Mouse (Mus musculus) cerebral cortex, adult 2 months (tissue): ENCODE data around the gene Kcnj3.

Source experiments
- WGBS: fragments of 180-500 bp; shearing (Covaris S2); methylation state at CpG from one replicate; pipeline ENCODE4 v1.1.7; 2018; 5-methylcytosine and 5-hydroxymethylcytosine counted together

Kcnj3 gene

DNA sequence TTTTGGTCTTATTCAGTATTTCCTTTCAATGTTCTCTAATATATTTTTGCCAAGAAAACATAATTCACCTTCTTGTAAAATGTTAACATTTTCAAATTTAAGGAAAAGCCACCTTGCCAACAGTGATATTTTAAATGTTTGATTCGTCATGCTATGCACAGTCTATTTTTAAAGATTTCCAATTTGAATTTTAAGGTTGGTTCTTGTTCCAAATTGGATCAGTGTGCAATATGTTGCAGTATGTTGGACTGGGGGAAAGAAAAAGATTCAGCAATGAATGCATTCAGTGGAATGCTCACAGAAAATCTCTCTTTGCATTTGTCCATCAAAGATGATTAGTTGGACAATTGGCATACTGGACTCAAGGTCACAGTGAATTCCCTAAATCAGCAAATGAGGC is 99.7 kb downstream of the Kcnj3 start:
- WGBS: 36% methylated on average over 1 of the region's 1 CpGs

DNA sequence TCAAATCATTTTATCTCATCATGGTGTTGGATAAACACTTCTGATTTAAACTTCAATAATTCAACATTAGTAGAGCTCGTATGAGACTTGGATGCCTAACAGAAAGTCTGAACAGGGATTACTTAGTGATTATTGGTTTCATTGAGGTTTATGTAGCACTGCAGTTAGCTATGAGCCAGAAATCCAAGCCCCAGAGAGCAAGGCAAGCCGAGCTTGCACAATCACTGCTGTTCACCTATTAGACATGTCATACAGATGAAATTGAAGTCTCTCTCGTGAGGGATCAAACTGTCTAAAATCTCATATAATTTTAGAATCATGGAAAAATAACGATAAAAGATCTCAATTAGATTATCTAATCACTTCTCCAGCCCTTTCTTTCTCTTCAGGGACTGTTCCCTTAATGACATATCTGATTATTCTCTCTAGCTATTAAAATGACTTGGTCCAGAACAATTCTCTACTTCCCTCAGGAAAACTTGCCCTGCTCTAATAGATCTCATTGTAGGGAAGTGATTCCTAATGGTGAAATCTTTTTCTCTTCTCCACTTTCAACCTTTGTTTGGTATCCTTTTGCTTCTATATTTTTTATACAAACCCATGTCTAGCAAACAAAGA is 122.7 kb downstream of the Kcnj3 start:
- 78% methylated on average over 4 of the region's 4 CpGs for WGBS

DNA sequence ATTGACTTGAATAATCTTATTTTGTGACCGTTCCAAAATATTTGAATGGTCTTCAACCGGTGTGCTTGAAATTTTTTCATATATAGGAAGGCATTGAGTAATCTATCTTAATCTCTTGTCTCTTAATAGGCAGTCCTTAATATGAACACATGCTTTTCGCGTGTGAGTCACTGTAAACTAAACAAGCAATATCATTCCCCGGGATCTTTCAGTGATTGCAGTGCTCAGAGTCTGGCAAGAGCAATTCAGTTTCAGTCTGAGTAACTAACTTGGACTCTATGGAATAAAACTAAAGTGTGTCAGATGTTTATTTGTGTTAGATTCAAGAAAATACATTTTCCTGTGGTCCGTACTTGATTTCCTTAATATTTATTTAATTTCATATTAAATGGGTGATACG is 133.5 kb downstream of the Kcnj3 start:
- 85% methylated on average over 7 of the region's 7 CpGs for WGBS

DNA sequence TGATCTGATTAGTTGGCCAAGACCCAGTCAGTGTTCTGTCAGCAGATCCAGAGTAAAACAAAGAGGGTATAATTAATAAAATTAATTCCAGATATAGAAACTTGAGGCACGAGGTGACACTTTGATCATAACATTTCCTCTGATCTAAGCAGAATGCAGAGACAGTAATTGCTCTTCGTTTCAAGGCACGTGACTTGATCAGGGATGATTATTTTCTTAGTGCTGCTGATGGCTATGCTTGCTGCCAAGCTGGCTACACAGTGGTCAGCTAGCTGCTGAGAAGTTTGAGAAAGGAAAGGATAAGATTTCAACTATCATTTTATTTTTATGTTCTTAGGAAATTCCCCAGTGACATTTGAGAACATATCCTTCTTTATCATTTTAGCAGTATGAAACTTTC is 135.7 kb downstream of the Kcnj3 start:
- WGBS: 63% methylated on average over 3 of the region's 3 CpGs

DNA sequence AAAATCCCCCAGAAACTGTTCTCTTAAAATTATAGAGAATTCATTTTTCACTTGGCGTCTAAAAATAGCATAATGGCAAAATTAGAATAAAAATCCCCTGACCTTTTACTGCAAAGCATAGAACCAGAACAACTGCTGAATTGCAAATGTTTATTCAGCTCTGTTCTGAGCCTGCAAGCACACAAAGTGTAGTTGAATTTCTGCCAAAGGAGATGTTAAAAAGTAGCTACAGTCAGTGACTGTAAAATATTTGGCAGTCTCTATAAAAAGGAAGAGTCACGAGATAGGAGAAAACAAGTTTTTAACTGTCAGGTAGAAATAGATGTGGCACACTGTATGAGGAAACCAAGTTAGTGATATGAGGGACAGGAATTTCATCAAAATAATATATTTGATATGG is 144.5 kb downstream of the Kcnj3 start:
- 29% methylated on average over 2 of the region's 2 CpGs for WGBS

DNA sequence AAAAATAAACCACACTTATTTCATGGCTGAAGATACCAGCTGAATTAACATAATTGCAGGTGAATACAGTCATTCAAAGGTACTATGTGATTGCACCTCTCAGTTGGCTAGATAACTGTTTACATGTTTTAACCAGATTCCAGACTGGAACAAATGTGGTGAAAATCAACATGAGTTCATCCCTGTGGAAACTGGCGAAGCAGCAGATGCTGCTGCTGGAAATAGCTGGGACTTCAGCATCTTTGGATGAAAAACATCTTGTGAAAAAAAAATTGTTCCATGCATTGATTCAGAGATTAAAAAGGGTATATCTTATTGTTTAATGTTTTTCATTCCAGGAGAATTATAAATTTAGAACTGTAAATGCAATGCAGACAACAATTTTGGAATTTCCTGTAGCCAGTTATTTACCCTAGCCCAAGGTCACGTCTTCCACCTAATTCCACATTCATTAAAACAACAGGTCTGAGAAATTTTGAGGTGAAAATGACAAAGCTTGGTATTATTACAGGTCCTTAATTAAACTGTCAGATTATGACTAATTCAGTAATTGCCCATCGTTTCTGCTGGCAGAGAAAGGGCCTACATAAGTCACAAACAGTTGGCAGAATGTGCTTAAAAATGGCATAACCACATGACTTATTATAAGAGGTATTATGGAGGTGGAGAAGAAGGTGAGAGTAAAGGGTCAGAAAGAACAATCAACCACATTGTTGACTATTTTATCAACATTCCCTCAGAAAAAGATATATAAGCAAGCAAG is 155.6 kb downstream of the Kcnj3 start:
- 27% methylated on average over 3 of the region's 3 CpGs for WGBS
